Mouse (Mus musculus): Measurements from ENCODE around the gene Acad9. TPM values are rescaled to one million over a fixed set of nuclear protein-coding genes. Genes with fewer than 3 reads are reported as not detected.

Gene Acad9
- polyA plus RNA-seq, 1 experiment, result 6.3 TPM

DNA sequence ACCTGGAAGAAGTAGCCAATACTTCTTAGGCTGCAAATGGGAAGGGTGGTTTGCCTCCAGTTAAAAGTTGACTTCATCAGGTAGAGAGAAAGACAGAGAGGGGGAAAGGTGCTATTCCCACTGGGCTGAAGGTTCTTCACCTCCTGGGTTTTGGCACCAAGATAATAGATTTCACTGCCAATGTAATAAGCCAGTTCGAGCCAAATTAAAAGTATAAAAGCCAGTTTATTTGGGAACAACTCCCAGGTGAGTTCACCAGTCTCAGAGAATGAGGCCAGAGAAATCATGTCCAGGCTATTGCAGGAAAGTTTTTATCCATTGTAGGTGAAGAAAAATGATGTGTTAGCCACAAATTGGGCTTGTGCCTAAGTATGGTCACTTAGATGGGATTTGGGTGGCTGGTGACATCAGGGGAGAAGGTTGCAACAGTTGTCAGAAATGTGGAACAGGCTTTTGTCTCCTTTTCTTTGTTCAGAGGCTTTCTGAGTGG is 72.4 kb downstream of the Acad9 start:
- TF ChIP-seq POLR2A (IDR thresholded peaks at IDR 0.05; ENCODE audit: control insufficient read depth, low read depth, low read length), result no peak
- Histone ChIP-seq H3K27ac (ENCODE audit: control insufficient read depth, insufficient read depth, low read depth, low read length) (no peak overlapping the region), H3K27me3 (ENCODE audit: control insufficient read depth, insufficient read depth, low read length) (no peaks in the 10 kb centered on the region), H3K4me3 (ENCODE audit: control insufficient read depth, low read depth, low read length) (no peak overlapping the region), H3K36me3 (ENCODE audit: control insufficient read depth, insufficient read depth, low read length) (no peaks in the 10 kb centered on the region), H3K4me1 (ENCODE audit: control insufficient read depth, insufficient read depth, low read length) (no peaks in the 10 kb centered on the region)

DNA sequence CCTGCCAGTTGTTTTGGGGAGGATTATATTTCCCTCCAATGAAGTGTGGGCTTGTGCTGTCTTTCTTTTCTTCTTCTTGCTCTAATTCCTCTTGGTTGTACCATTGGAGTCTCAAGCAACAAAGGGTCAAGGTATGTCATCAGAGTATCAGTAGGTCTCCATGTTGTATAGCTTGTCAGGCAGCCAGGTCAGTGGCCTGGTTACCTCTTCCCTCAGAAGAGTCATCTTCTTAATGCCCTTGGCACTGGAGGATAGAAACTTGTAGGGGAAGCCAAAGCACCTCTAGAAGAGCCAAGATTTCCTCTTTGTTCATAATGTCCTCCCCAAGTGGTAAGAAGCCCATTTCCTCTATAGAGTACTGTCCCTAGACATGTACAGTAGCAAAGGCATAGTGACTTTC is 73.2 kb downstream of the Acad9 start:
- TF ChIP-seq CTCF (IDR thresholded peaks at IDR 0.05; ENCODE audit: control insufficient read depth, insufficient read depth, insufficient replicate concordance, low read depth, low read length), result no peak
- no peak for TF ChIP-seq POLR2A (IDR thresholded peaks at IDR 0.05; ENCODE audit: control insufficient read depth, low read depth, low read length)
- Histone ChIP-seq H3K4me3 (ENCODE audit: control insufficient read depth, low read depth, low read length) (no peak overlapping the region), H3K36me3 (ENCODE audit: control insufficient read depth, insufficient read depth, low read length) (no peaks in the 10 kb centered on the region), H3K27ac (ENCODE audit: control insufficient read depth, insufficient read depth, low read depth, low read length) (no peak overlapping the region), H3K4me1 (ENCODE audit: control insufficient read depth, insufficient read depth, low read length) (no peaks in the 10 kb centered on the region), H3K27me3 (ENCODE audit: control insufficient read depth, insufficient read depth, low read length) (no peaks in the 10 kb centered on the region)

Other genes with a start within 250 kb of the Acad9 start
- 253 and 333 TPM in 2 replicates for gene Dcun1d1, start 128.5 kb upstream of the Acad9 start, polyA plus RNA-seq (2012; rRNA removed)
- gene Mccc1, start 65.3 kb upstream of the Acad9 start, polyA plus RNA-seq (2012; rRNA removed), result 3.6 and 3.9 TPM in 2 replicates
- 3.0 and 3.8 TPM in 2 replicates for gene Ccdc144b, start 12.4 kb upstream of the Acad9 start, polyA plus RNA-seq (2012; rRNA removed)
- 0.68 and 0.89 TPM in 2 replicates for gene D3Ertd254e, start 85.0 kb downstream of the Acad9 start, polyA plus RNA-seq (2012; rRNA removed)
- not detected in 2 replicates for gene Qrfpr, start 156.3 kb downstream of the Acad9 start, polyA plus RNA-seq (2012; rRNA removed)

Data from testis, adult 2 months (tissue).